Mouse (Mus musculus) olfactory bulb, adult 2 months (tissue): ENCODE results near the gene Sspo.

Experiments
- CTCF ChIP-seq: fragments of 200-500 bp; IDR thresholded peaks from 2 replicates; pipeline ENCODE4 v1.5.1; 2012; ENCODE audit warnings: low read depth, mild to moderate bottlenecking, low read length, moderate library complexity; ENCODE audit not compliant: insufficient read depth
- POLR2A ChIP-seq: fragments of 200-500 bp; IDR thresholded peaks from 2 replicates; pipeline ENCODE4 v1.6.1; 2012; ENCODE audit warnings: mild to moderate bottlenecking, low read depth, low read length, moderate library complexity; ENCODE audit not compliant: insufficient read depth

DNA sequence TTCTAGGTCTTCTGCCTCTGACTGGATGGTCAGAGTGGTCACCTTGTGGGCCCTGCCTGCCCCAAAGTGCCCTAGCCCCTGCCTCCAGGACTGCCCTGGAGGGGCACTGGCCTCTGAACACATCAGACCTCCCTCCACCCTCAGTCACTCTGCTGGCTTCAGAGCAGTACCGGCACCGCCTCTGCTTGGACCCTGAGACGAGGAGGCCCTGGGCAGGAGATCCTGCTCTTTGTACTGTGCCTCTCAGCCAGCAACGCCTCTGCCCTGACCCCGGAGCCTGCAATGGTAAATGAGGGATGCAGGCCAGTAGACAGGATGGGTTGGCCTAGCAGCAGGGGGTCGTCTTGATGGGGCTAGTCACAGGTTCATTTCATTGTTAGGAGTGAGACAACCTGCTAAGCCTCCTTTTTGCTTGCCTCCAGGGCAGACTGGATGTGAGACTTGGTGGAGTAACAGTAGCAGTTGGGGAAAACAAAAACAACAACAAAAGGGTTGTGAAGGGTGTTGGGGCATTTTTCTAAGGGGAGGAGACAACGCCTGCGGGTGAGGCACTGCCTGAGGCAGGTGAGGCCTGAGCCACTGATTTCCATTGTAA lies 45.2 kb downstream of the Sspo start:
- TF ChIP-seq CTCF (no peak), POLR2A (no peak)
